Mouse (Mus musculus) forebrain, embryonic 11.5 days (tissue): Measurements from ENCODE around the gene Zfp775. TPM values are rescaled to one million over a fixed set of nuclear protein-coding genes. Genes with fewer than 3 reads are reported as not detected.

Experiments
- ATAC-seq: fragments of 200-750 bp; cut with Nextera tagmentation; replicated peaks from 2 replicates; pipeline ENCODE4 v1.8.0; 2017; ENCODE audit warnings: moderate TSS enrichment; ENCODE audit not compliant: low FRiP score
- DNase-seq: peaks from one replicate; pipeline ENCODE4 v3.0.0-alpha.2; 2017; ENCODE audit warnings: low spot score
- H3K27ac ChIP-seq: fragments of 300-500 bp; sonication (generic); 2 replicates; pipeline ENCODE4 v1.5.1; 2014; ENCODE audit warnings: low read depth, low read length
- H3K27me3 ChIP-seq: fragments of 300-500 bp; sonication (generic); 2 replicates; pipeline ENCODE4 v1.6.1; 2014; ENCODE audit warnings: mild to moderate bottlenecking, low read length, mixed read lengths; ENCODE audit not compliant: control insufficient read depth, insufficient read depth
- H3K36me3 ChIP-seq: fragments of 300-500 bp; sonication (generic); 2 replicates; pipeline ENCODE4 v1.6.1; 2014; ENCODE audit warnings: mild to moderate bottlenecking, low read length, moderate library complexity, mixed read lengths; ENCODE audit not compliant: control insufficient read depth, insufficient read depth
- H3K4me1 ChIP-seq: fragments of 300-500 bp; sonication (generic); replicated peaks from 2 replicates; pipeline ENCODE4 v1.6.1; 2014; ENCODE audit warnings: low read length, mixed read lengths; ENCODE audit not compliant: control insufficient read depth, insufficient read depth
- H3K4me2 ChIP-seq: fragments of 300-500 bp; sonication (generic); 2 replicates; pipeline ENCODE4 v1.6.1; 2014; ENCODE audit warnings: low read depth, mild to moderate bottlenecking, low read length, moderate library complexity, mixed read lengths; ENCODE audit not compliant: severe bottlenecking
- H3K4me3 ChIP-seq: fragments of 300-500 bp; sonication (generic); 2 replicates; pipeline ENCODE4 v1.5.1; 2014; ENCODE audit warnings: low read depth, low read length
- H3K9ac ChIP-seq: fragments of 300-500 bp; sonication (generic); 2 replicates; pipeline ENCODE4 v1.6.1; 2014; ENCODE audit warnings: low read length
- H3K9me3 ChIP-seq: fragments of 300-500 bp; sonication (generic); 2 replicates; pipeline ENCODE4 v1.6.1; 2016; ENCODE audit warnings: low read length, mixed read lengths; ENCODE audit not compliant: control insufficient read depth
- WGBS: fragments of 180-500 bp; shearing (Covaris S2); extraction: QIAGEN DNeasy Blood & Tissue Kit; methylation state at CpG from one replicate; pipeline ENCODE4 v1.1.7; 2014; 5-methylcytosine and 5-hydroxymethylcytosine counted together
- polyA plus RNA-seq: library from polyadenylated mRNA; unstranded; fragments of >200 nt; fragmentation: Nextera tagmentation; extraction: Ambion mirVana; gene quantifications from 2 replicates; pipeline ENCODE4 v1.2.1, GENCODE M21; 2014

Gene Zfp775
- polyA plus RNA-seq, 1 experiment from 2014 or later, result 12.7 TPM

GRCm38 (mm10) chr6:48595278-48595677 lies 6.6 kb upstream of the Zfp775 start:
- Histone ChIP-seq H3K27ac (no peak overlapping the region), H3K4me2 (peak overlapping the region; percentile 65), H3K9me3 (peaks cover 11% of the 10 kb centered on the region), H3K36me3 (peaks cover 25% of the 10 kb centered on the region), H3K27me3 (no peaks in the 10 kb centered on the region), H3K4me3 (peak overlapping the region; percentile 84; the same call in 1 of the 2 replicates), H3K4me1 (peaks cover 6% of the 10 kb centered on the region; the same call in 1 of the 2 replicates), H3K9ac (peak overlapping the region; percentile 93)
- WGBS, result 58% methylated on average over 1 of the region's 1 CpGs
- DNase-seq (no peak), ATAC-seq (no peak)

DNA sequence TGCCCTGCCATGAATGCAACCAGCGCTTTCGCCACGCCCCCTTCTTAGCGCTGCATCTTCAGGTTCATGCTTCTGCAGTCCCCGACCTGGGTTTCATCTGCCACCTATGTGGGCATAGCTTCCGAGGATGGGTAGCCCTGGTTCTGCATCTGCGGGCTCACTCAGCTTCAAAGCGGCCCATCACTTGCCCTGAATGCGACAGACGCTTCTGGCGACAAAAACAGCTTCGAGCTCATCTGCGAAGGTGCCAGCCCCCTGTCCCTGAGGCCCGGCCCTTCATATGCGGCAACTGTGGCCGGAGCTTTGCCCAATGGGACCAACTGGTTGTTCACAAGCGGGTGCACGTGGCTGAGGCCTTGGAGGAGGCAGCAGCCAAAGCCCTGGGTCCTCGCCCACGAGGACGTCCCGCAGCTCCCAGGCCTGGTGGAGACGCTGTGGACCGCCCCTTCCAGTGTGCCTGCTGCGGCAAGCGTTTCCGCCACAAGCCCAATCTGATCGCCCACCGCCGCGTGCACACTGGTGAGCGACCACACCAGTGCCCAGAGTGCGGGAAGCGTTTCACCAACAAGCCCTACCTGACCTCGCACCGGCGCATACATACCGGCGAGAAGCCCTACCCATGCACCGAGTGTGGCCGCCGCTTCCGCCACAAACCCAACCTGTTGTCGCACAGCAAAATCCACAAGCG lies 5.2 kb upstream of the Zfp775 start:
- DNase-seq, result no peak
- WGBS, result 96% methylated on average over 45 of the region's 45 CpGs
- no peak overlapping the region for H3K4me3 ChIP-seq
- no peak for ATAC-seq
- H3K9ac ChIP-seq, result no peak overlapping the region
- H3K4me2 ChIP-seq, result no peak overlapping the region
- H3K36me3 ChIP-seq, result peaks cover 25% of the 10 kb centered on the region
- H3K9me3 ChIP-seq, result peaks cover 11% of the 10 kb centered on the region
- H3K4me1 ChIP-seq, result peaks cover 9% of the 10 kb centered on the region; the same call in 1 of the 2 replicates
- no peak overlapping the region for H3K27ac ChIP-seq
- H3K27me3 ChIP-seq, result no peaks in the 10 kb centered on the region

GRCm38 (mm10) chr6:48597233-48597625 lies 4.6 kb upstream of the Zfp775 start:
- DNase-seq (no peak), ATAC-seq (no peak)
- Histone ChIP-seq H3K4me3 (no peak overlapping the region), H3K4me1 (peaks cover 9% of the 10 kb centered on the region; the same call in 1 of the 2 replicates), H3K27ac (no peak overlapping the region), H3K4me2 (no peak overlapping the region), H3K9me3 (peaks cover 11% of the 10 kb centered on the region), H3K9ac (no peak overlapping the region), H3K36me3 (peaks cover 25% of the 10 kb centered on the region), H3K27me3 (no peaks in the 10 kb centered on the region)
- WGBS, result 96% methylated on average over 27 of the region's 27 CpGs

- no peak overlapping the region for H3K9ac ChIP-seq
- WGBS, result 88% methylated on average over 1 of the region's 1 CpGs
- peaks cover 6% of the 10 kb centered on the region for H3K4me1 ChIP-seq
- ATAC-seq (no peak), DNase-seq (no peak)
- H3K36me3 ChIP-seq, result peaks cover 25% of the 10 kb centered on the region
- H3K27ac ChIP-seq, result no peak overlapping the region
- H3K9me3 ChIP-seq, result peaks cover 11% of the 10 kb centered on the region
- H3K4me2 ChIP-seq, result no peak overlapping the region
- H3K27me3 ChIP-seq, result no peaks in the 10 kb centered on the region
- H3K4me3 ChIP-seq, result no peak overlapping the region
Measured at GRCm38 (mm10) chr6:48600594-48600993, 1.3 kb upstream of the Zfp775 start.

GRCm38 (mm10) chr6:48602080-48602741 lies 348 bp downstream of the Zfp775 start:
- H3K9me3 ChIP-seq, result peaks cover 1% of the 10 kb centered on the region
- peaks cover 12% of the 10 kb centered on the region for H3K36me3 ChIP-seq
- WGBS, result 2% methylated on average over 28 of the region's 28 CpGs
- ATAC-seq (peak; percentile 80), DNase-seq (no peak)
- H3K9ac ChIP-seq, result peak overlapping the region; percentile 93
- H3K27ac ChIP-seq, result peak overlapping the region; percentile 59
- H3K27me3 ChIP-seq, result no peaks in the 10 kb centered on the region
- peak overlapping the region; percentile 89 for H3K4me2 ChIP-seq
- peaks cover 6% of the 10 kb centered on the region for H3K4me1 ChIP-seq
- peak overlapping the region; percentile 69 for H3K4me3 ChIP-seq

GRCm38 (mm10) chr6:48608124-48608523 lies 6.3 kb downstream of the Zfp775 start:
- Histone ChIP-seq H3K27me3 (no peaks in the 10 kb centered on the region), H3K36me3 (no peaks in the 10 kb centered on the region), H3K4me3 (no peak overlapping the region), H3K9ac (no peak overlapping the region), H3K4me2 (no peak overlapping the region), H3K4me1 (no peaks in the 10 kb centered on the region), H3K9me3 (no peaks in the 10 kb centered on the region), H3K27ac (no peak overlapping the region)
- ATAC-seq, result no peak
- WGBS, result 62% methylated on average over 2 of the region's 2 CpGs
- DNase-seq, result no peak

GRCm38 (mm10) chr6:48609512-48609911 lies 7.6 kb downstream of the Zfp775 start:
- no peaks in the 10 kb centered on the region; the same call in 1 of the 2 replicates for H3K36me3 ChIP-seq
- no peaks in the 10 kb centered on the region for H3K4me1 ChIP-seq
- H3K27me3 ChIP-seq, result no peaks in the 10 kb centered on the region
- no peak overlapping the region for H3K9ac ChIP-seq
- ATAC-seq (no peak), DNase-seq (no peak)
- H3K27ac ChIP-seq, result no peak overlapping the region
- H3K4me3 ChIP-seq, result no peak overlapping the region
- H3K9me3 ChIP-seq, result no peaks in the 10 kb centered on the region
- H3K4me2 ChIP-seq, result no peak overlapping the region
- WGBS, result 67% methylated on average over 7 of the region's 7 CpGs

GRCm38 (mm10) chr6:48610657-48611056 lies 8.8 kb downstream of the Zfp775 start:
- Histone ChIP-seq H3K36me3 (no peaks in the 10 kb centered on the region; the same call in 1 of the 2 replicates), H3K27me3 (no peaks in the 10 kb centered on the region), H3K9ac (no peak overlapping the region), H3K9me3 (no peaks in the 10 kb centered on the region), H3K4me1 (no peaks in the 10 kb centered on the region), H3K4me2 (no peak overlapping the region), H3K27ac (no peak overlapping the region), H3K4me3 (no peak overlapping the region)
- no peak for ATAC-seq
- DNase-seq, result no peak
- WGBS, result 86% methylated on average over 3 of the region's 3 CpGs
